Mouse (Mus musculus) small intestine, adult 2 months (tissue): ENCODE data around the gene R3hdm4. TPM values are rescaled to one million over a fixed set of nuclear protein-coding genes. Genes with fewer than 3 reads are reported as not detected.

Source experiments
- H3K27ac ChIP-seq: fragments of 200-500 bp; 2 replicates; pipeline ENCODE4 v1.5.1; 2012; ENCODE audit warnings: low read depth, low read length, control low read depth, inconsistent platforms; ENCODE audit not compliant: insufficient read depth
- H3K27me3 ChIP-seq: fragments of 200-500 bp; 2 replicates; pipeline ENCODE4 v1.6.1; 2012; ENCODE audit warnings: mild to moderate bottlenecking, moderate library complexity, low read length, inconsistent platforms; ENCODE audit not compliant: control insufficient read depth, insufficient read depth
- H3K36me3 ChIP-seq: fragments of 200-500 bp; 2 replicates; pipeline ENCODE4 v1.6.1; 2012; ENCODE audit warnings: mild to moderate bottlenecking, low read length, control low read depth, inconsistent platforms; ENCODE audit not compliant: control insufficient read depth, insufficient read depth
- H3K4me1 ChIP-seq: fragments of 200-500 bp; 2 replicates; pipeline ENCODE4 v1.6.1; 2012; ENCODE audit warnings: low read length, inconsistent platforms, mixed read lengths; ENCODE audit not compliant: control insufficient read depth, insufficient read depth, insufficient read length
- H3K4me3 ChIP-seq: fragments of 200-500 bp; 2 replicates; pipeline ENCODE4 v1.5.1; 2012; ENCODE audit warnings: low read depth, mild to moderate bottlenecking, control low read depth, inconsistent platforms, low read length, moderate library complexity
- CTCF ChIP-seq: fragments of 200-500 bp; IDR thresholded peaks from 2 replicates; pipeline ENCODE4 v1.5.1; 2012; ENCODE audit warnings: low read depth, mild to moderate bottlenecking, control low read depth, inconsistent platforms, low read length, moderate library complexity, mixed read lengths; ENCODE audit not compliant: insufficient replicate concordance, insufficient read length; ENCODE audit errors: extremely low read depth
- POLR2A ChIP-seq: fragments of 200-500 bp; IDR thresholded peaks from 2 replicates; pipeline ENCODE4 v1.6.1; 2012; ENCODE audit warnings: low read depth, mild to moderate bottlenecking, control low read depth, inconsistent platforms, low read length, moderate library complexity
- WGBS: fragments of 180-500 bp; shearing (Covaris S2); methylation state at CpG from one replicate; pipeline ENCODE4 v1.1.7; 2018; 5-methylcytosine and 5-hydroxymethylcytosine counted together
- polyA plus RNA-seq: library from polyadenylated mRNA; depleted of rRNA; stranded (reverse); fragments of >200 nt; gene quantifications from 2 replicates; pipeline ENCODE4 v1.2.3, GENCODE M21; 2012

The R3hdm4 gene
- polyA plus RNA-seq, 1 experiment, result 104 TPM

- H3K27me3 ChIP-seq, result no peaks in the 10 kb centered on the region; the same call in 1 of the 2 replicates
- TF ChIP-seq CTCF (no peak), POLR2A (no peak)
- H3K27ac ChIP-seq, result no peak overlapping the region
- no peak overlapping the region for H3K4me3 ChIP-seq
- 63% methylated on average over 6 of the region's 6 CpGs for WGBS
- 0 out of 2 replicates have a peak, but pooled peaks cover 2% of the 10 kb centered on the region for H3K36me3 ChIP-seq
- peaks cover 44% of the 10 kb centered on the region for H3K4me1 ChIP-seq
These were observed 12.9 kb upstream of the R3hdm4 start for GRCm38 (mm10) chr10:79933861-79934260.

- WGBS, result 59% methylated on average over 9 of the region's 9 CpGs
- no peak for TF ChIP-seq CTCF
- no peak for TF ChIP-seq POLR2A
- H3K4me3 ChIP-seq, result no peak overlapping the region
These were observed 12.2 kb upstream of the R3hdm4 start for GRCm38 (mm10) chr10:79933145-79933679.

GRCm38 (mm10) chr10:79932736-79933135 is 11.7 kb upstream of the R3hdm4 start:
- H3K36me3 ChIP-seq, result 0 out of 2 replicates have a peak, but pooled peaks cover 2% of the 10 kb centered on the region

More at GRCm38 (mm10) chr10:79933145-79933679, 12.2 kb upstream of the R3hdm4 start:
- Histone ChIP-seq H3K27ac (no peak overlapping the region), H3K36me3 (0 out of 2 replicates have a peak, but pooled peaks cover 2% of the 10 kb centered on the region), H3K4me1 (peaks cover 44% of the 10 kb centered on the region), H3K27me3 (peaks cover 1% of the 10 kb centered on the region; the same call in 1 of the 2 replicates)

GRCm38 (mm10) chr10:79931797-79932196 is 10.8 kb upstream of the R3hdm4 start:
- no peak overlapping the region for H3K27ac ChIP-seq
- no peak for TF ChIP-seq POLR2A
- no peak for TF ChIP-seq CTCF
- no peak overlapping the region for H3K4me3 ChIP-seq
- peaks cover 6% of the 10 kb centered on the region for H3K27me3 ChIP-seq
- WGBS, result 87% methylated on average over 9 of the region's 9 CpGs
- H3K4me1 ChIP-seq, result peaks cover 33% of the 10 kb centered on the region
- H3K36me3 ChIP-seq, result 0 out of 2 replicates have a peak, but pooled peaks cover 2% of the 10 kb centered on the region

More at GRCm38 (mm10) chr10:79932736-79933135, 11.7 kb upstream of the R3hdm4 start:
- WGBS, result 59% methylated on average over 8 of the region's 8 CpGs
- peaks cover 42% of the 10 kb centered on the region for H3K4me1 ChIP-seq
- 0 out of 2 replicates have a peak overlapping the region, but pooled peaks have one; percentile 18 for H3K27ac ChIP-seq
- no peak for TF ChIP-seq POLR2A
- no peak for TF ChIP-seq CTCF
- peaks cover 6% of the 10 kb centered on the region for H3K27me3 ChIP-seq
- H3K4me3 ChIP-seq, result no peak overlapping the region

GRCm38 (mm10) chr10:79930826-79931186 is 9.8 kb upstream of the R3hdm4 start:
- no peak overlapping the region for H3K27ac ChIP-seq
- TF ChIP-seq CTCF, result no peak
- TF ChIP-seq POLR2A, result no peak
- H3K4me1 ChIP-seq, result peaks cover 31% of the 10 kb centered on the region
- 92% methylated on average over 16 of the region's 16 CpGs for WGBS
- 0 out of 2 replicates have a peak, but pooled peaks cover 2% of the 10 kb centered on the region for H3K36me3 ChIP-seq
- no peak overlapping the region for H3K4me3 ChIP-seq
- peaks cover 6% of the 10 kb centered on the region for H3K27me3 ChIP-seq

- H3K36me3 ChIP-seq, result 0 out of 2 replicates have a peak, but pooled peaks cover 2% of the 10 kb centered on the region
- WGBS, result 77% methylated on average over 18 of the region's 18 CpGs
- TF ChIP-seq POLR2A (no peak), CTCF (no peak)
- H3K4me1 ChIP-seq, result peaks cover 30% of the 10 kb centered on the region
- no peak overlapping the region for H3K4me3 ChIP-seq
- no peak overlapping the region for H3K27ac ChIP-seq
- peaks cover 6% of the 10 kb centered on the region for H3K27me3 ChIP-seq
These were observed 9.2 kb upstream of the R3hdm4 start for GRCm38 (mm10) chr10:79929967-79930825.
